Mouse (Mus musculus) cerebellum, postnatal 25 days (tissue): Measurements from ENCODE around the gene Abr.
A peak's percentile ranks its signal among the peaks of the same experiment; 100 is the strongest.

Experiments
- DNase-seq, 2 experiments: peaks; one replicate each; pipeline ENCODE4 v3.0.0; 2021; ENCODE audit warnings: mixed read lengths in 2 of 2

The Abr gene

DNA sequence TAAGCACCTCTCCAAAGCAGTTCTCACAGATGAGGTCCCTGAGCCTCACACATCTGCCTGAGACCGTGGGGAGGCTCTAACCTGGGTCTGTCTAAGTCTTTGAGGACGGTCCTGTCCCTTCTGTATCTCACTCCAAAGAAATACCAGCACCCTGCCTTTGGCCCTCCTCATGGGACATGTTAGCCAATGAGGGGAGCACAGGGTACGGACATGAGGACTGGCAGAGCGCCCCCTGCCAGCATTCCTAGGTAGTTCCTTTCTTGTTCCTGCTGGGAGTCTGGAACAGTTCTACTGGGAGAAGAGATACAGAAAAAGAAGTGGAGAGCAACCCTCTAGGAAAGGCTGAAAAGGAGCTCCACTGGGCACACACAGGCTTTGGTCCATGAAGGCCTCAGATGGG, 111.1 kb downstream of the Abr start:
- peak in 1 of 2 experiments; percentile 47 for DNase-seq

DNA sequence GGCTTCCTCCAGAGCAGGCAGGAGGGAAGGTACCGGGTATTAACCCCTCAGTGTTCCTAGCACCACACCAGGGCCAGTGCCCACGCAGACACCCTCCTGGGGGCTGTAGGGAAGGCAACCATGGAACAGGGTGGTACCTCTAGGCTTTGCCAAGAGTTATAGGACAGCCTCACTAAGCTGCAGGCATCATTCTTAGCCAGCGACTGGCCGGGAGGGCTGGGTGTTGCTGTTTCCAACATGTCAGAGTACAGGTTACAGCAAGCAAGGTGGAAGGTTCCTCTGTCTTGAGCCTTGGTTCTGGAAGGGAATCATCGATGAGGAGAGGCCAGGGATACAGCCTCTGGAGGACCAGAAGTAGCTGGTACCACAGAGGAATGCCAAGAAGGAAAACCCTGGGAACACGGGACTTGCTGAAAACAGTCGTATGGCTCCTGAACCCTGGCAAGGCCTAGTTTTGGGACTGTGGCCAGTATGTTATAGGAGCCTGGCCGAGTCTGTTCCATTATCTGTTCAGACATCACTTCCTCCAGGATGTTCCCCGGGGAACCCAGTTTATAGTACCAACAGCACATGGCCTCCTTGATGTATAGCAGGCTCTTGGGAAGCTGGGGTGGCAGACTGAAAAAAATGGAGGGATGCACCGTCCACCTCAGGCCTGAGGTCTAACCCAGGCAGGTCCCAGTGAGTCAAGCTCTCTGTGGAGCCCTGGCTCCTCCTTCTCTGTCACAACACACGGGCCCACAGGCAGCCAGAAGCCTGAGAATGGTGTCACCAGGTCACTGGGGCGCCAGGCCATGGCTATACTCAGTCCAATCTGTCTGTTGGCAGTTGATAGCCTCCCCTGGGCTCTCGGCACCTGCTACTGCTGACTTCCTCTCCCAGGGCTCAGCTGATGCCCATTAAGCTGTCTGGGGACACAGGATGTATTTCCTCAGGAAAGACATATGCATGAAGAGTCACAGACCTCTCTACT, 112.1 kb downstream of the Abr start:
- DNase-seq: peak; percentile 87 to 91

DNA sequence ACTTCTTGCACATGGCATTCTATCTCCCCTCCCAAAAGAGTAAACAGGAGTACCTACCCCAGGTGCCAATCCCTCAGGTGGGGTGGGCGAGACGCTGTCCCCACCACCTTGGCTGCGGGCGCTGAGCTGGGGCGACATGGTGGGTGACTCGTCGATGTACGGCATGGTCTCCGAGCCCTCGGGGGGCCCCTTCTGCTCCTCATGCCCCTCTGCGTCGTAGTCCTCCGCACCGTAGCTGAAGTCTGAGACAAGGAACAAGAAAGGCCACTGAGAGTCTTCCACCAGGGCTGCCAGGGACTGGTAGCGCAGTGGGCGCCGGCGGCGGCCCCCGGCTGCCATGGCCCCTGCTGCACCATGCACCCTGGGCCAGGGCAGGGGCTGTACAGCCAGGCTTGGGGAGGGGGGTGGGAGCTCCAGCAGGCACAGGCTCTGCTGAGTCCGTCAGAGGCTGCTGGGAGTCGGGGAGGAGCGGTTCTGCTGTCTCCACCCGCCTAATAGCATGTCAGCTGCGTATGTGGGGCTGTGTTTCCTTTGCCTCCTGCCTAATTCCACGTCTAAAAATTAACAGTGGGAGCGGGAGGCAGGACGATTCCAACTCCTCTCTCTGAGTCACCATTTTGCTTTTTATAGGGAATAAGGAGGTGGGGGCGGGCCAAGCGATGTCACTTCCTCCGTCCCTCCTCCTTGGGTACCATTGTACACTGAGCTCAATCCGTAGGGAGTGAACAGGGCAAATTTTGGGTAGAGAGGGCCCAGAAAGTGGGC, 113.1 kb downstream of the Abr start:
- no peak for DNase-seq

DNA sequence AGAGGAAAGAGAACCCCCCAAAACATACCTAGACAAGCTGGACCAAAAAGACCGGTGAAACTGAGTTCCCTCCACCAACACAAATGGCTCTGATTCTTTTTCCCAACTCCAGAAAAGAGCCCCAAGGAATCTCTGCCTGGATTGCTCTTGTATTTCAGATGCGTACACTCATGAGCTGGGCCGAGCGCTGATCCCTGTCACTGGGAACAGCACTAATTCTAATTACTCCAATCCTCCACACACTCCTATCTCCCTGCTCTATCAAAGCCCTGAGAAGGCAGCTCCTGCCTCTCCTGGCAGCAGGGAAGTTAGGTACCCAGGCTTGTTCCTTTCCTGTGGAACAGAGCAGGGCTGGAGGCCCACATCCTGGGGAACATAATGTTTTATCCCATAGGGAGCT, 114.0 kb downstream of the Abr start:
- no peak for DNase-seq

DNA sequence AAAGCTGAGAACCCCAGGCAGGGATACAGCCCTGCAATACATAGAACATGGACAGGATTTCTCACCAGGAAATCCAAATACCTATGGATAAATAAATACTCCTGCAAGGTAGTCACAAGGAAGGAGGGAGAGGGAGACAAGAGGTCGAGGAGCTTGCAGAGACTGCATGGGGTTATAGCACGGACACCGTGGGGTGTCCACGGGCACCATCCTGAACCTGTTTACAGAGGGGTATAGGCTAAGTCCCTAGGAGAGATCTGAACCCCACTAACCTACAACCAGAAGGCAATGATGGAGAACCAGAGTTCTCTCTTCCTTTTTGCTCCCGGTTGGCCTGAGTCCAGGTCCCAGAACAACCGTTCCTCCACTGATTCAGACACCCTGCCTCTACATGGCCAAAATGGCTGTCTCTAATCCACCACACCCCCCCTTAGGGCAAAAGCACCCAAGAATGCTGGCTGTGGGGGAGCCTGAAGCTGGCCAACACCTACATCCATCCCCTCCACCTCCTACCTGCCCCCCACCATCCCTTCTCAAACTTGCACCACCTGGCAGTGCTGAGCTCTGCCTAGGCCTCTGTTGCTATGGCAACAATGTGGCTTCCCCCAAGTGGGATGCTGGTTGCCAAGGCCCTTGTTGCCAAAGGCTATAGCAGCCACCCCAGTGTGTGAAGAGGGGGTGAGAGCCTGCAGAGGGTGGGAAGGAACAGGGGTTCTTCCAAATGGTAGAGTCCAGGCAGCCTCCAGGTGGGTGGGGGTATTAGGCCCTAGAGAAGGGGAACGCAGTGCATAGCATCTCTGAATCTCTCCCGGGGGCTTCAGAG, 114.6 kb downstream of the Abr start:
- no peak for DNase-seq

DNA sequence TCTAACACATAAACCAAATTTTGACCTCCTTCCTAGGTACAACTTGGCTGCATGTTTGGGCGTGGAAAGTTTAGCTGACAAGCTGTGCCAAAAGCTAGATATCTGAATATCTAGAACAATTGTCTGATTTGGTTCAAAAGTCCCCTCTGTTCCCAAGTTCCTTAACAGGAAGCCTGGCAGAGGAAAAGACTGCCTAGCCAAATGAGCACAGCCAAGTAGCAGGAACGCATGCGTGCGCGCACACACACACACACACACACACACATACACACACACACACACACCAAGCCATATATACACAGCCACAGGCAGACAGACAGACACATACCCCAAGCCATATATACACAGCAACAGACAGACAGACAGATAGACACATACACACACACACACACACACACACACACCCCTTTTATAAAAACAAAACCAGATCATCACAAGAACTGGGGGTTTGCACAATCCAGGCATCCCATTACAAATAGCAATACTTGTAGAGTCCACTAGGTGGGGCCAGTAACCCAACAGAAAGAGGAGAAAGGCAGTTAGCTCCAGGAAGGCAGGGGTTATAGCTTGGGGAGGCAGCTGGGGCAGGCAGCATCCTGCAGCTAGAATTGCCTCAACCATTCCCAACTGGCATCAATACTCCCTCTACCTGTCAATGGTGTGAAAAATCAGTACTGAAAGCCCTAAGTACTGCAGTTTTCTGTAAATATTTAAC, 115.4 kb downstream of the Abr start:
- peak; percentile 40 to 68 for DNase-seq

DNA sequence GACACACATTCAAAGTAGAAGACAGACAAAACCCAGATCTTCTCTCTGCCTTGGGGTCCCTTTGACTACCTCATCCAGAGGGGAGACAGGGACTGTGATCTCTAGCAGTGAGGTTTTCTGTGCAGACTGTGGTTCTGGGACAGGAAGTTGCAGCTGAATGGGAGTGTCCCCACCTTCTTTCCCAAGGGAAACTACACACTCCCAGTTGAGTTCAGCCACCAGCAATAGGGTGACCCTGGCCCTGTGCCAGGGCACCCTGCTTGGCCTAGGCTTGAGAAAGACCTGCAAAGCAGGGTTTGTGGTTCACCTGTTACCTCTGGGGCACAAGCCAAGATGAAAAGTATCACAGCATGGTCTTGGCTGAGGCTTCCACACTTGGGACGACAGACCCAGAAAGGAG, 117.0 kb downstream of the Abr start:
- no peak for DNase-seq

DNA sequence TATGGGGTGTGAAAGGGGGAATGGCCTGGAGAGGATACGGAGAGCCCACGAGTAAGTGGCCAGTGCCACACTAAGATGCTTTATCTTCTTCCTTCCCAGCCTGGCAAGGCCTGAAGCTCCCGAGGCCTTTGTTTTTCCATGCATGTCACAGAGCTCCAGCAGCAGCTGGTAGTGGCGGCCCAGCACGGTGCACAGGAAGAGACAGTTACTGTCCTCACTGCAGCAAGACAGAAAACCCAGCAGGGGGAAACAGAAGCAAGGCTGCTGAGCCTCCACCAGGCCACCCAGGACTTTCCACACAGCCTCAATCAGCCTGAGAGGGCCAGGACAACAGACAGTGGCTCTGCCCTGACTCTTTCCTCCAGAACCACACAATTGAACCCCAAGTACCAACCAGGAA, 118.1 kb downstream of the Abr start:
- DNase-seq: no peak

DNA sequence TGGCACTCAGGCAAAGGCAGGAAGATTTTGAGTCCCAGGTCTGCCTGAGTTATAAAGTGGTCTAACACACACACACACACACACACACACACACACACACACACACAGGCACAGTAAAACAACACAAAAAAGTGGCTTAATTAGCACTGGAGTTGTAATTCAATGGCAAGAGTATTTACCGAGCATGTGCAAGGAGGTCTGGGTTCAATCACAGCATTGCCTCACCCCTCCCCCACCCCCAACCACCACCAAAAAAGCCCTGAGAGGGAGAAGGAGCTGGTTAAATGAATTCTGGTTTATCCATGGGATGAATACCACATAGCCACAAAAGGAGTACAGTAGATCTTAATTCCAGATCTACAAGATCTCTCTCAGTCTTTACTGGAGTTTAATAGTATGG, 122.1 kb downstream of the Abr start:
- no peak for DNase-seq

DNA sequence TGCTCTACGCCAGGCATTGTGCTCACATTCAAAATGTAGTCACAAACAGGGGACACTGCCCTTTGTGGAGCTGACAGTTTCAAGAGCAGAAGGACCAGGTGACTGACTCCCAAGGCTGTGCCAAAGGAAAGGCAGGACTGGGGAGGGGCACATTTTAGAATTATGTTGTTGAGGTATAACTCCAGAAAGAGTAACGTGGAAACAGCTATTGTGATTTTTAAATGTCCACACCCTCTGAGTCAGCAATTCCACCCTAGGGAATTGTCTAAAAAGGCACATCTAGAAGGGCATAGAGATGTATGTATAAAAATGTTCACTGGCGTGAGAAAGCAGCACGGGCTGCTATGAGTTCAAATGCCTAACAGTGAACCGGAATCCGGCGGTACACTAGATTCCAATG, 122.5 kb downstream of the Abr start:
- no peak for DNase-seq

DNA sequence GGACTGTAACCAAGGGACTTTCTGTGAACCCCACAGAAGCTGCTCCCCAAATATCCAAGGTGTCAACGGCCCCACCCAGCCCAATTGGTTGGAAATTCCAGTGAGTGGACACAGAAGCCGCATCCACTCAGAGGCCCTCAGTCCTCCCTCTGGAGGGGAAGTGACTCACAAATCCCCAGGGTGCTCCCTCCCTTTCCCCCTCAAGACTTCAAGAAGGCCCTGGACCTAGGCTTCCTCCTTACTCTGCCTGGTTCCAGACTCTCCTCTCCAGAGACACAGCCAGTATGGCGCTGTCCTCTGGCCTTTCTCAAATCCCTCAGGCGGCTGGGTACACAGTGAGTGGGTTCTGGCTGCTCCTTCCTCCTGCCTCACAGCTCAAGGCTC, 124.4 kb downstream of the Abr start:
- DNase-seq: no peak

DNA sequence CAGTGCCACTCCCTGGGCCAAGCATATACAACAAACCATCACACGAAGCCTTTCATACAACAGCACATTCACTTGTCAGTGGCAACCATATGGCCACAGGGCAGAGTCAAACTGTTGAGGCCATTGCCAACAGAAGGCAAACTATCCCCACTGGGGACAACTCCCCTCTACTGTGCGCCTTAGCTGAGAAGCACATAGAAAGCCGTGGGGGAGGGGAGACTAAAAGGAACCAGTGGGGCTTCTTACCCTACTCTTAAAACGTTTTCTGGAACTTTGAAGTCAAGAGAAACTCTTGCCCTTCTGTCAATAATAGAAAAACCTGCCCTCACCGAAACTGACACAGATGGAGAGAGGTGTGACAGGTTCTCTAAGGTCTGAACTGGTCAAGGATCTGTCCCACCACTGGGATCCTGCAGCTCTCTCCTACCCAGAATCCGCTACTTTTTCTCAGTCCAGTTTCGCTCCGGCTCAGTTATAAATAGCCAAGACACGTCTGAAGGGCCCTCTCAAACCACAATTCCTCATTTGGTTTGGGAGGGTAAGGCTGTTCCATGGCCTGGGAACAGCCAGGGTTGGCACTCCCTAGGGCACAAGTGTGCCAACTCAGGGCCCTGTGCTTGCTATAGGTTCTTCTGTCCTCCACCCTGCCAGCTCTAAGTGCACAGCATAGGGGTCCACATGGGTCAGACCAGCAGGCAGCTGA, 124.9 kb downstream of the Abr start:
- DNase-seq: no peak

DNA sequence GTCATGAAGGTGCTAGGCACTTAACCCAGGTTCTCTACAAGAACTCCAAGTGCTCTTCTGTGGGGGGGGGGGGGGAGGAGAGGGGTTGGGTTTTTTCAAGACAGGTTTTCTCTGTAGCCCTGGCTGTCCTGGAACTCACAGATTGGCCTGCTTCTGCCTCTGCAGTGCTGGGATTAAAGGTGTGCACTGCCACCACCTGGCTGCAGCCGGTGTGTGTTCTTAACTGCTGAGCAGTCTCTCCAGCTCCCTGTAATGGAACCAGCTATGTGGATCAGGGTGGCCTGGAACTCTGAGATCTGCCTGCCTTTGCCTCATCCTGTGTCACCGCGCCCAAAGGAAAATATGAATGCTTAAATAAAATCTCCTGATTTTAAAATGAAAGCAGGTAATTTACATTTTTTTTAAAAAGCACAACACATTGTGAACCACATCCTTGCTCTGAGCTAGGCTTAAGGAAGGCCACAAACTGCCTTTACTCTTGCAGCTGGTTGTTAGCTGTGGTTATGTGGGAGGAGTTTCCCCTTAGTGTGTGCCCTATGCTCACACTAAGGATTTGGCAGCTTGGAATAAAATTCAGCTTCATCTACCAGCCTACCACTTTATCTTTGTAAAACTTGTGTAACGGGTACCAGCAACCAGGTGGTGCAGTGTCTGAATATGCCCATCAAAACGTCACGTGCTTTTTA, 125.9 kb downstream of the Abr start:
- peak; percentile 46 to 65 for DNase-seq

DNA sequence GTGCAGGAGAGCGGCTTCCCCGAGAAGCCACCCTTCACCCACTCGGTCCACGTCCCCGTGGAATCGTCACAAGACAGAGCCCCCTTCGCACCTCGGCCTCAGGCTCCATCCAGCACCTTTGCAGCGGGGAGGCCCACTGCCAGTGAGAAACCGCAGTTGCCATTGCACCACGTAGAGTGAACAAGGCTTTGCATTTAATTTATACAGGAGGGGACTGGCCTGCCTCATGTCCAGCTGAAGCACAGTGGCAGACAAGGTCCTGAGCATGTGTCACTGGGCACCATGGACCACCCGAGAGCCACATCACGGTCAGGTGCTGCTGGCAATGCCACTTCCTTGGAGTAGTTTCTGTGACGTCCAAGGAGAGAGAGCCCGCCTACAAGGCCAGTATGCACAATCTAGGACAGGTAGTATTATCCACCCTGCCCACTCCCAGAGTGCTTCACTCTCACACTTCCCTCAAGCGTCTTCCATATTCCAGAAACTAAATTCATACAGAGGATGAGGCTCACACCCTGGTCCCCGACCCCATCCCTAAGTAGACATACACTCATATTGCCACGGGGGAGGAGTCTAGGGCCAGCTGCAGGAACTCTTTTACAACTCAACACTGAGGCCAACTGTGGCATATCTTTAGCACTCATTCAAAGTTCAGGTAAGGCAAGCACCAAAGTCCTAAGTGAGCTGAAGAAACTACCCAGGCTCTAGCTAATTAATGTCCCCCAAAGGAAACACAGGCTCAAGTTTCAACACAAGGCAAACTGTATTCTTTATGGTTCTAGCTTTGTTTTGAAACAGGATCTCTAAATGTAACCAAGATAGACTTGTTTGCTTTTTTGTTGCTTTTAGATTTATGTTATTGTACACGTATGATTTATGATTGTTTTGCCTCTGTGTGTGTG, 126.7 kb downstream of the Abr start:
- no peak for DNase-seq

DNA sequence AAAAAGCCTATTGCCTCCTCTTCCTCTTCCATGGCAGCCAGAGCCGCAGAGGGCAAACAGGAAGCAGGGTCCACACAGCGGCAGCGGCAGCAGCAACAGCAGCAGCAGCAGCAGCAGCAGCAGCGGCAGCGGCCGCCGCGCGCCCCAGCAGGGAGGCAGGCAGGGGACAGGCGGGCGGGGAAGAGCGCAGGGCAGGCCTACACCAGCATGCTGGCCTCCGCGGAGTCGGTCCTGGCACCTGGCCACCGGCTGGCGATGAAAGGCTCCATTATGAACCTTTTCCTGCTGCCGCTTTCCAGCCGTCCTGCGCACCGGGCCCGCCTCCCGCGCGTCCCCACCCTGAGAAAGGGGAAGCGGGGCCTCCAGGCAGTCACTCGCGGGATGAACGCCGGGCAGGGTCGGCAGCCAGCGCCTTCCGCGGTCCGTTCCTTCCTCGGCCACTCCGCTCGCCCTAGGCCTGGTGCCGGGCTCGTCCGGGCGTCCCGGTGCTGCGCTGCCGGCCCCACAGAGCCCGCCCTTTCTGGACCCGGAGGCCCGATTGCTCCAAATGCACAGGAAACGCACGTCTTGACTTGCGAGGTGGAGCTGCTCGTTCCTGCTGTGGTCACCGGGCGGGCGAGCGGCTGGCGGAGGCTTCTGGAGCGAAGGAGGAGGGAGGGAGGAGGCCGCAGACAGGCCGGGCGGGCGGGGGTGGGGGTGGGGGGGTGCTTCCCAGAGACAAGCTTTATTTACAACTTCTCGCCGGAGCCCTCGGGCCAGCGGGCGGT, 127.6 kb downstream of the Abr start:
- DNase-seq: peak; percentile 80 to 87

DNA sequence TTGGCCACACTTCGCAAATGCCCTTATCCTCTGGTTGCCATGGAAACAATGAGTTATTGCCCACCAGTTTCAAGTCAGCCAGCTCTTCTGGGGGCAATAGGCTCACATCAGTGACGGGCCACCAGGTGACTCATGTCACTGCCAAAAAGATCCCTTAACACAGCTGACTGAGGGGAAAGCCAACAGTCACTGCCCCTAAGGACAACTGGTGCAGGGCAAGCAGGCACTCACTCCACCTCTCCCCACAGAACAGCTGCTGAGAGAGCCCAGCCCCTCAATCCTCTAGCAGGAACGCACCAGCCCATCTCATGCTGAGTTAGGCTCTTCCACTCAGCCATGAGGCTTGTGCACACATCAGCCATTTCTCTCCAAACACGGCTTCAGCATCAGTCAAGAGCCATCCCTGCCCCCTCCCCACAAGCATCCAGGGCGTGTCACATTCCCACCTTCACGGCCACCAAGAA, 128.3 kb downstream of the Abr start:
- peak in 1 of 2 experiments; percentile 12 for DNase-seq

DNA sequence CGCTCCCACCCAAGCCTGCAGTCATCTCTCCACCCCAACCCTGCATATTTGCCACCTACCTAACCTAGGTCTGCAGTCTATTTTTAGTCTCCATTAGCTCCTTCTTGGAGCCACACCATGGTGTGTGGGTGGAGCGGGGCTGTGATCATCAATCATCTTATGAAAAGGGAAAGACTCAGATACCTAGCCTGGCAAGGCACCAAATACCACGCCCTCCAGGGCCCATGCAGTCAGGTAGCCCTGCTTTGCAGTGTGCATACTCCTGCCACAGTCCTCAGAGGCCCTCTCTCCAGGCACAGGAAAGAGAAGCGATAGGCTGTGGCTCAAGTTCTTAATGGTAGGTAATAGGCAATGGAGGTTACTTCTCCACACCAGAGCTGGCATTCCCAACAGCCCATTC, 128.9 kb downstream of the Abr start:
- DNase-seq: no peak

DNA sequence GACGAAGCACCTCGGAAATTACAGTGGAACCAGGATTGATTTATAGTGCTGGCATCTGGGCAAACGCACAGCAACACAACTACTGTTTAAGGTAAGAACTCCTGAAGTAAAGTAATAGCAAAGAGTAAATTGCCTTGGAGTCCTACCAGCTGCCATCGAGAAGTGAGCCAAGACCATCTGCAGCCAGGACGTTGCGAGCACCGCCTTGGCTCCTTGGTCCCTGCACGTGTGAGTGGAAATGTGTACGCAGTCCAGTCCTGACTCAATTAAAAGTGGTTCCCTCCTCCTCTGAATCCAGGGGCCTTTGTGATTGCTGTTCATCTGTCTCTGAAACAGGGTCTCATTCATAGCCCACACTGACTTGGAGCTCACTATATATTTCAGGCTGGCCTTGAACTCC, 130.3 kb downstream of the Abr start:
- no peak for DNase-seq

DNA sequence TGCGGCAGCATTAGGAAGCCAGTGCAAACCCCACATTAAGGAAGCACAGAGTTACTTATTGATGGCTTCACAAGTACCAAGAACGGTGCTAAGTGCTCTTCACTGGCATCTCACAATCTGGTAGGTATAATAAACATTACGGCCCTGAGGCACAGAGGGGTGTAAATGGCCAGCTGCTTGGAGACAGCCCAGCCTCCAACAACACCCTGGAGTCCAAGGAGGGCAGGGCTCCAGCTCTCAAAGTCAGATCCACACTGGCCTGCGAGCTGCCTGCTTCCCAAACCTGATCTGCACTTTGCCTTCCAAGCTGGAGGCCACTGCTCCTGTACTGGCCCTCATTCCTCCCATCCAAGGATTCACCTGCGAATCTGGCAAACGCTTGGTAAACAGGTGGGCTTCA, 132.7 kb downstream of the Abr start:
- no peak for DNase-seq
